Mouse (Mus musculus) leukemia stem cell, adult 10-12 weeks (primary cell): ENCODE data around the gene Olfr350. TPM values are rescaled to one million over a fixed set of nuclear protein-coding genes. Genes with fewer than 3 reads are reported as not detected.

Source experiments
- polyA plus RNA-seq: library from polyadenylated mRNA; stranded (reverse); fragments of >175 nt; gene quantifications from 2 replicates; pipeline ENCODE4 v1.2.3, GENCODE M21; 2012; ENCODE audit warnings: low replicate concordance

Gene Olfr350
- polyA plus RNA-seq, result not detected in 2 replicates

DNA sequence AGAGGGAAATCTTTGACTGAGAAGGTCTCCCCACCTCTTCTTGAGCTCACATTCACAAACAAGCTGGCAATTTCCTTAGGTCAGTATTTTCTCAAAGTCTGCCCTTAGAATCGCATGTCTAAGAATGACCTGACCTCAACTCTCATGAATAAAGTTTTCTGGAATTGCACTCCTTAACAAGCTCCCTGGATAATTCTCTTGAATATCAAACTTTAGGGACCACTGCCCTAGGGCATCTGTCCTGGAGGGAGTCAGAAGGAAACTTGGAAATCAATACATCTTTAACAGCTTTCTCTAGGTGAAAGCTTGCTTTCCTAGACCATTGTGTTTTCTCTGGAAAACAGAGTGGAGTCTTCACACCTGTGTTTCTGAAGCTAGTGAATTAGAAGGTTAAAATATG, at the start of gene Olfr350:
Gene Olfr350, plus strand, starts transcription at position 301 of the 400 bp plus-strand sequence.

DNA sequence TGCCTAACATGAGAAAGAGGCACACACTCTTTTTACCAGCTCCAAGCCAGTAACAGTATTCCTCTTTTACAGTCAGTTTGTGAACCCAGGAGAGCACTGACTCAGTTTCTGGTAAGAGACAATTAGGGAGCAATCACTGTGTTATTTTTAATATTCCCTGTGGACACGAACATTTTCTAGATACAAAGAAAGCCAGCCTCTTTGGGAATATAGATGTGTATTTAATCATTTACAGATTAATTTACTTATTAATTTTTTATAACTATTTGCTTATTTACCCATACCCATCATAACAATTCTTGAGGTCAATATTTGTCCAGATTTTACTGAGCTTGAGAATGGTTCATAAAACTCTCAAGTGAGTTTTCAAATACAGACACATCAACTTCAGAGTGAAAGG, 29.2 kb upstream of the Olfr350 start, which contains the start of gene Olfr3:
Gene Olfr3, minus strand, starts transcription at position 101 of the 400 bp plus-strand sequence.

DNA sequence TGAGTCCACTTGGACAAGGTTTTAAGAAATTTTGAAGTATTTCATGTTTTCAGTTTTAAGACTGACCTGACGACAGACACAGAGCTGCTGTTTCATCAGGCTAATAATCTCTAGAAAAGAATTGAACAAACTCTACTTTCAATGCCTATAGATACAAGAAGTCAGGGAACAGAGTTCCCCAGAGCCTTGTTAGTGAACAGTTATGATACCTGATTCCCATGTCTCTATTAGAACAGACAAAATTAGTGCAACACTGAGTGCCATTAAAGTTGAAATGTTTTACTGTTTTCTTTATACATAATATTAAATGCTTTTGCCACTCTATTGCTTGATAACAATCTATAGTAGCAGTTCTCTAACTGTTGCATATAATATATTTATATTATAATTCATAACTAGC, 16.4 kb downstream of the Olfr350 start, which contains the start of gene Olfr351:
Gene Olfr351, minus strand, starts transcription at position 101 of the 400 bp plus-strand sequence.

DNA sequence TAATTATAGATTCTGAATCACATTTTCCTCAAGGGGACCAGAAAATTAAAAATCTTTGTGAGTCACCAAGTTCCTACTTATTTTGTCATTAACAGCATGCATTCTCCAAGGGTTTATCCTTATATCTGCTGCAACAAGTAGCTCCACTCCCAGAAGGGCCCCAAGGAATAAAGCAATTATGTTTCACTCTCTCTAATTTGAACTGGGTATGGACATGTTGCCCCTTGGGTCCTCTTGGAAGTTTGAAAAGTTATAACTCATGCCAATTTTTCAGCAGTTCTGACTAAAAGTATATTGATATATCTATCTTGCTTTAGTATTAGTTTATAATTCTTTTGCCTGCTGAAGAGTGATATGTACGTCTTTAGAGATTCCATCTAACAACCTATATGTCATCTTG, 22.1 kb downstream of the Olfr350 start, which contains the start of gene Olfr352:
Gene Olfr352, plus strand, starts transcription at position 301 of the 400 bp plus-strand sequence.

DNA sequence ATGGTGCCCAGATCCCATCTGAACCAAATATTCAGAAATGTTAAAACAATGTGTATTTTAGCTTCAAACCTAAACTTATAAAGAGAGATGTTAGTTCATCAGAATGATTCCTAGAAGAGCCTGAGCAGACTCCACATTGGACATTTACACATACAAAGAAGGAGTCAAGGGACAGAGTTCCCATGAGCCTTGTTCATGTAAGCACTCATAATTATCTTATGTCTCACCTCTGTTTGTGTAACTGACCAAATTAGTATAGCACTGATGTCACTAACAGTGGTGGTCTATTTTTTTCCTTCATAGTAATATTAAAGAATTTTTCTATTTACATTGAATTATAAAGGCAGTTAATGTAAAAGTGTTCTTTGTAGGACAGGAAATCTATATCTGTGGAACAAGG, 46.7 kb downstream of the Olfr350 start, which contains the start of gene Olfr353:
Gene Olfr353, minus strand, starts transcription at position 101 of the 400 bp plus-strand sequence.

Other genes with a start within 250 kb of the Olfr350 start
- gene Olfr345, start 206.3 kb upstream of the Olfr350 start, polyA plus RNA-seq, result not detected in 2 replicates
- gene Olfr346, start 160.5 kb upstream of the Olfr350 start, polyA plus RNA-seq, result not detected in 2 replicates
- gene Olfr347, start 114.4 kb upstream of the Olfr350 start, polyA plus RNA-seq, result 0.05 TPM in 1 of 2 replicates, not detected in the other
- gene Olfr348, start 62.0 kb upstream of the Olfr350 start, polyA plus RNA-seq, result not detected in 2 replicates
- gene Olfr50, start 55.8 kb upstream of the Olfr350 start, polyA plus RNA-seq, result 0.03 TPM in 1 of 2 replicates, not detected in the other
- gene Olfr3, start 29.3 kb upstream of the Olfr350 start, polyA plus RNA-seq, result not detected in 2 replicates
- gene Olfr351, start 16.4 kb downstream of the Olfr350 start, polyA plus RNA-seq, result not detected in 2 replicates
- gene Olfr352, start 22.1 kb downstream of the Olfr350 start, polyA plus RNA-seq, result not detected in 2 replicates
- 0.03 TPM in 1 of 2 replicates, not detected in the other for gene Olfr353, start 46.6 kb downstream of the Olfr350 start, polyA plus RNA-seq
- not detected in 2 replicates for gene Olfr354, start 59.4 kb downstream of the Olfr350 start, polyA plus RNA-seq
- not detected in 2 replicates for gene Olfr355, start 82.6 kb downstream of the Olfr350 start, polyA plus RNA-seq
- gene Olfr356, start 90.8 kb downstream of the Olfr350 start, polyA plus RNA-seq, result not detected in 2 replicates
- 0.03 TPM in 1 of 2 replicates, not detected in the other for gene Olfr357, start 147.5 kb downstream of the Olfr350 start, polyA plus RNA-seq
- gene Olfr358, start 163.0 kb downstream of the Olfr350 start, polyA plus RNA-seq, result not detected in 2 replicates
- gene Olfr360, start 219.4 kb downstream of the Olfr350 start, polyA plus RNA-seq, result not detected in 2 replicates
- not detected in 2 replicates for gene Olfr361, start 243.0 kb downstream of the Olfr350 start, polyA plus RNA-seq